Mouse (Mus musculus) C2C12 (cell line): Measurements from ENCODE around the gene Tpm3.

Experiments used
- CTCF ChIP-seq: IDR thresholded peaks from one replicate; pipeline ENCODE4 v1.5.1; 2011; ENCODE audit not compliant: control insufficient read depth, insufficient read depth, insufficient read length
- MYOD1 ChIP-seq: IDR thresholded peaks from one replicate; pipeline ENCODE4 v1.6.1; 2011; ENCODE audit warnings: low read depth; ENCODE audit not compliant: control insufficient read depth, insufficient read length

DNA sequence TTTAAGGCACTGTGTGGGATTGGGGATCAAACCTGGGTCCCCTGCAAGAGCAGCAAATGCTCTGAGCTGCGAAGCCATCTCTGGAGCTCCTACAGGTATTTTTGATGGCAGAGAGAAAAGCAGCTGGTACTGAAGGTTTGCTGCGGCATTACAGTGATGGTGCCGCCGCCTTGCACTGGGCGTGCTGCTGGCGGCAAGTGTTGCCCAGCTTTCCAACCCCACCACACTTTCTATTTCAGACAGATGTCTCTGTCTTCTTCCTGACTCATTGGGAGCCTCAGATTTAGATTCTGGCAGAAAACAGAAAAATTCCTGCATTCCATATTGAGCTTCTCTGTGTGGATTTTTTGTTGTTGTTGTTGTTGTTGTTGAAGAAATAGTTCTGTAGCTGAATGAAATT, 55.4 kb downstream of the Tpm3 start:
- TF ChIP-seq MYOD1: no peak
- no peak for TF ChIP-seq CTCF
